28 mouse cellular contexts compared by ENCODE assay signal in the genomic region with DNA sequence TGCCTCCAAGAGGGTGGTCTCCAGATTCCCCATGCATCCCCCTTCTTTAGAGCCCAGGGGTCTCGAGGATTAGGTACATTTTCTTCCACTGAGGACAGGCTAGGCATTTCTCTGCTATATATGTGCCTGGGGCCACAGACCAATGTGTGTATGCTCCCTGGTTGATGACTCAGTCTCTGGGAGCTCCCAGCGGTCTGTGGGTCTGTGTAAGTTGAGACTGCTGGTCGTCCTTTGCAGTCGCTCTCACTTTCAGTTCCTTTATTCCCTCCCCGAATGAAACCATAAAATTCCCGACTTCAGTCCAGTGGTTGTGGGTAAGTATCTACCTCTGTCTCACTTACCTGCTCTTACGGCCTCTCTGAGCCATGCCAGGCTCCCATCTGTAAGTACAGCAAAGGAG.
A peak's percentile ranks its signal among the peaks of the same experiment; 100 is the strongest.
DNase-seq lines count a peak whose midpoint lies in the region; ATAC-seq and TF ChIP-seq lines count a peak whose summit lies in the region.
"Had no signal": no experiment of that assay in that cellular context is flagged by ENCODE, and none has a peak within 500 bp of the region (broad histone marks: within the 10 kb centered on the region; RNA-seq: fewer than 3 reads in every experiment).

No protein-coding gene starts in this region.

- H3K4me2 ChIP-seq in forebrain, embryonic 11.5 days (ENCODE audit: low read depth, low read length, severe bottlenecking), result no peak overlapping the region
- H3K4me2 ChIP-seq in forebrain, embryonic 16.5 days (ENCODE audit: low read length), result no peak overlapping the region
- H3K4me2 ChIP-seq in midbrain, embryonic 11.5 days, result no peak overlapping the region
- H3K4me2 ChIP-seq in midbrain, embryonic 15.5 days, result no peak overlapping the region
- H3K4me2 ChIP-seq in liver, postnatal 0 days (ENCODE audit: low read depth, low read length), result no peak overlapping the region
- H3K4me2 ChIP-seq: embryonic facial prominence, embryonic 13.5 days; forebrain, embryonic 13.5 days; heart, embryonic 13.5 days; hindbrain, embryonic 12.5 days; hindbrain, embryonic 15.5 days had no signal

- H3K4me3 ChIP-seq in forebrain, embryonic 11.5 days (ENCODE audit: low read depth, low read length), result no peak overlapping the region
- no peak overlapping the region for H3K4me3 ChIP-seq in forebrain, embryonic 16.5 days (replicated peaks; ENCODE audit: low read length)
- H3K4me3 ChIP-seq in midbrain, embryonic 11.5 days (ENCODE audit: low read depth, low read length), result no peak overlapping the region
- no peak overlapping the region for H3K4me3 ChIP-seq in midbrain, embryonic 15.5 days
- no peak overlapping the region for H3K4me3 ChIP-seq in liver, postnatal 0 days (ENCODE audit: low read depth, low read length)
- H3K4me3 ChIP-seq: embryonic facial prominence, embryonic 10.5 days; embryonic facial prominence, embryonic 13.5 days; erythroblast, embryonic 14.5 days; forebrain, embryonic 13.5 days; gastrocnemius, adult 2 months; heart, adult 2 months; heart, embryonic 10.5 days; heart, embryonic 13.5 days; hindbrain, embryonic 12.5 days; hindbrain, embryonic 15.5 days had no signal

- H3K9ac ChIP-seq in forebrain, embryonic 11.5 days (ENCODE audit: low read length), result no peak overlapping the region
- H3K9ac ChIP-seq in forebrain, embryonic 16.5 days (replicated peaks; ENCODE audit: low read depth, low read length), result no peak overlapping the region
- H3K9ac ChIP-seq in midbrain, embryonic 11.5 days (ENCODE audit: low read length), result no peak overlapping the region
- H3K9ac ChIP-seq in midbrain, embryonic 15.5 days, result no peak overlapping the region
- H3K9ac ChIP-seq in liver, postnatal 0 days (replicated peaks), result no peak overlapping the region
- H3K9ac ChIP-seq: embryonic facial prominence, embryonic 13.5 days; forebrain, embryonic 13.5 days; forebrain, postnatal 0 days; heart, embryonic 13.5 days; hindbrain, embryonic 12.5 days; hindbrain, embryonic 15.5 days had no signal

- DNase-seq in forebrain, embryonic 11.5 days (ENCODE audit: low spot score), result peak; percentile 45
- DNase-seq in midbrain, embryonic 11.5 days (ENCODE audit: low spot score, missing footprints), result no peak
- no peak for DNase-seq in liver, postnatal 0 days
- DNase-seq in thymus, postnatal 14 days, result no peak
- DNase-seq in layer of hippocampus, adult 9-10 months (ENCODE audit: low spot score), result no peak
- DNase-seq: adrenal gland, adult 2 months; adrenal gland, postnatal 14 days; B cell, adult 2 months; cerebellum, adult 2 months; cerebellum, adult 9-11 months; cerebellum, postnatal 25 days; embryo, embryonic 11 days; forebrain, postnatal 0 days; gastrocnemius, adult 2 months; gastrocnemius, postnatal 14 days had no signal

- H3K27ac ChIP-seq in forebrain, embryonic 11.5 days (ENCODE audit: low read depth, low read length), result no peak overlapping the region
- H3K27ac ChIP-seq in forebrain, embryonic 16.5 days (ENCODE audit: low read length), result no peak overlapping the region
- H3K27ac ChIP-seq in midbrain, embryonic 11.5 days (ENCODE audit: low read depth, low read length), result no peak overlapping the region
- no peak overlapping the region for H3K27ac ChIP-seq in midbrain, embryonic 15.5 days
- no peak overlapping the region for H3K27ac ChIP-seq in liver, postnatal 0 days (ENCODE audit: low read depth)
- H3K27ac ChIP-seq: embryonic facial prominence, embryonic 10.5 days; embryonic facial prominence, embryonic 13.5 days; forebrain, embryonic 13.5 days; gastrocnemius, adult 2 months; heart, adult 2 months; heart, embryonic 10.5 days; heart, embryonic 13.5 days; hindbrain, embryonic 12.5 days; hindbrain, embryonic 15.5 days had no signal

- 77% methylated on average over 7 of the region's 7 CpGs for WGBS in forebrain, embryonic 11.5 days
- 87% methylated on average over 7 of the region's 7 CpGs for WGBS in forebrain, embryonic 16.5 days
- 79% methylated on average over 7 of the region's 7 CpGs for WGBS in midbrain, embryonic 11.5 days
- WGBS in midbrain, embryonic 15.5 days, result 81% methylated on average over 7 of the region's 7 CpGs
- 65% methylated on average over 7 of the region's 7 CpGs for WGBS in liver, postnatal 0 days (ENCODE audit: insufficient replicate concordance)

- H3K4me1 ChIP-seq in forebrain, embryonic 11.5 days (replicated peaks; ENCODE audit: control insufficient read depth, insufficient read depth, low read length), result no peaks in the 10 kb centered on the region
- no peaks in the 10 kb centered on the region for H3K4me1 ChIP-seq in forebrain, embryonic 16.5 days (replicated peaks; ENCODE audit: control insufficient read depth, insufficient read depth, low read length)
- no peaks in the 10 kb centered on the region for H3K4me1 ChIP-seq in midbrain, embryonic 11.5 days (ENCODE audit: control insufficient read depth, insufficient read depth, low read length)
- H3K4me1 ChIP-seq in midbrain, embryonic 15.5 days, result no peaks in the 10 kb centered on the region
- no peaks in the 10 kb centered on the region for H3K4me1 ChIP-seq in liver, postnatal 0 days (ENCODE audit: insufficient read depth)
- H3K4me1 ChIP-seq: embryonic facial prominence, embryonic 10.5 days; embryonic facial prominence, embryonic 13.5 days; forebrain, embryonic 13.5 days; heart, embryonic 10.5 days; heart, embryonic 13.5 days; hindbrain, embryonic 12.5 days; hindbrain, embryonic 15.5 days had no signal

- no peak for TF ChIP-seq EP300 in liver, postnatal 0 days (IDR thresholded peaks at IDR 0.05; ENCODE audit: low read depth)

- no peak for ATAC-seq in forebrain, embryonic 11.5 days (replicated peaks; ENCODE audit: low FRiP score)
- ATAC-seq in forebrain, embryonic 16.5 days, result no peak
- 0 out of 2 replicates have a peak, but pooled peaks have one; percentile 35 for ATAC-seq in midbrain, embryonic 11.5 days (ENCODE audit: low FRiP score)
- no peak for ATAC-seq in midbrain, embryonic 15.5 days (replicated peaks)
- ATAC-seq in granulocyte monocyte progenitor cell, adult 5-6 weeks (replicated peaks; ENCODE audit: poor library complexity, severe bottlenecking), result peak; percentile 92
- ATAC-seq in liver, postnatal 0 days, result no peak
- ATAC-seq: forebrain, embryonic 13.5 days; forebrain, postnatal 0 days had no signal

- TF ChIP-seq CTCF in liver, postnatal 0 days (IDR thresholded peaks at IDR 0.05; ENCODE audit: low read depth), result no peak

- H3K27me3 ChIP-seq in forebrain, embryonic 11.5 days (ENCODE audit: control insufficient read depth, insufficient read depth, low read length), result no peaks in the 10 kb centered on the region
- no peaks in the 10 kb centered on the region for H3K27me3 ChIP-seq in forebrain, embryonic 16.5 days (replicated peaks; ENCODE audit: control insufficient read depth, insufficient read depth, low read length)
- H3K27me3 ChIP-seq in midbrain, embryonic 11.5 days (ENCODE audit: control insufficient read depth, insufficient read depth, low read length), result no peaks in the 10 kb centered on the region
- H3K27me3 ChIP-seq in midbrain, embryonic 15.5 days (replicated peaks), result no peaks in the 10 kb centered on the region
- no peaks in the 10 kb centered on the region for H3K27me3 ChIP-seq in liver, postnatal 0 days (ENCODE audit: insufficient read depth, low read length)
- H3K27me3 ChIP-seq: CH12.LX; embryonic facial prominence, embryonic 13.5 days; forebrain, embryonic 13.5 days; heart, embryonic 13.5 days; hindbrain, embryonic 12.5 days; hindbrain, embryonic 15.5 days had no signal

- no peaks in the 10 kb centered on the region for H3K36me3 ChIP-seq in forebrain, embryonic 11.5 days (ENCODE audit: control insufficient read depth, insufficient read depth, low read length)
- H3K36me3 ChIP-seq in forebrain, embryonic 16.5 days (ENCODE audit: control insufficient read depth, insufficient read depth), result no peaks in the 10 kb centered on the region
- no peaks in the 10 kb centered on the region for H3K36me3 ChIP-seq in midbrain, embryonic 11.5 days (ENCODE audit: control insufficient read depth, insufficient read depth, low read length)
- no peaks in the 10 kb centered on the region for H3K36me3 ChIP-seq in midbrain, embryonic 15.5 days (replicated peaks)
- H3K36me3 ChIP-seq in liver, postnatal 0 days (replicated peaks; ENCODE audit: insufficient read depth, low read length), result no peaks in the 10 kb centered on the region
- H3K36me3 ChIP-seq: embryonic facial prominence, embryonic 10.5 days; embryonic facial prominence, embryonic 13.5 days; heart, embryonic 10.5 days; heart, embryonic 13.5 days; hindbrain, embryonic 12.5 days; hindbrain, embryonic 15.5 days had no signal

- H3K9me3 ChIP-seq in forebrain, embryonic 11.5 days (ENCODE audit: control insufficient read depth, low read length), result no peaks in the 10 kb centered on the region
- H3K9me3 ChIP-seq in forebrain, embryonic 16.5 days (ENCODE audit: control insufficient read depth, low read length), result no peaks in the 10 kb centered on the region
- H3K9me3 ChIP-seq in midbrain, embryonic 11.5 days (ENCODE audit: control insufficient read depth, low read length), result no peaks in the 10 kb centered on the region
- H3K9me3 ChIP-seq in midbrain, embryonic 15.5 days, result no peaks in the 10 kb centered on the region
- H3K9me3 ChIP-seq in liver, postnatal 0 days (ENCODE audit: low read length), result no peaks in the 10 kb centered on the region
- H3K9me3 ChIP-seq: embryonic facial prominence, embryonic 10.5 days; embryonic facial prominence, embryonic 13.5 days; forebrain, embryonic 13.5 days; heart, embryonic 10.5 days; heart, embryonic 13.5 days; hindbrain, embryonic 12.5 days; hindbrain, embryonic 15.5 days had no signal

Comparison
In these comparisons a context has a peak if more than half of its experiments do, and no peak if none do; other contexts are left out.
1. ATAC-seq: peak in midbrain, embryonic 11.5 days (single experiment) and granulocyte monocyte progenitor cell, adult 5-6 weeks (single experiment); none in forebrain, embryonic 11.5 days (single experiment), forebrain, embryonic 16.5 days (single experiment), midbrain, embryonic 15.5 days (single experiment) and liver, postnatal 0 days (single experiment).